Mouse (Mus musculus) leukemia stem cell, adult 10-12 weeks (primary cell): Measurements from ENCODE around the gene Pdap1. TPM values are rescaled to one million over a fixed set of nuclear protein-coding genes. Genes with fewer than 3 reads are reported as not detected.

ENCODE experiments used
- polyA plus RNA-seq: library from polyadenylated mRNA; stranded (reverse); fragments of >175 nt; gene quantifications from 2 replicates; pipeline ENCODE4 v1.2.3, GENCODE M21; 2012; ENCODE audit warnings: low replicate concordance

Gene Pdap1
- 56.5 and 194 TPM in 2 replicates for polyA plus RNA-seq

DNA sequence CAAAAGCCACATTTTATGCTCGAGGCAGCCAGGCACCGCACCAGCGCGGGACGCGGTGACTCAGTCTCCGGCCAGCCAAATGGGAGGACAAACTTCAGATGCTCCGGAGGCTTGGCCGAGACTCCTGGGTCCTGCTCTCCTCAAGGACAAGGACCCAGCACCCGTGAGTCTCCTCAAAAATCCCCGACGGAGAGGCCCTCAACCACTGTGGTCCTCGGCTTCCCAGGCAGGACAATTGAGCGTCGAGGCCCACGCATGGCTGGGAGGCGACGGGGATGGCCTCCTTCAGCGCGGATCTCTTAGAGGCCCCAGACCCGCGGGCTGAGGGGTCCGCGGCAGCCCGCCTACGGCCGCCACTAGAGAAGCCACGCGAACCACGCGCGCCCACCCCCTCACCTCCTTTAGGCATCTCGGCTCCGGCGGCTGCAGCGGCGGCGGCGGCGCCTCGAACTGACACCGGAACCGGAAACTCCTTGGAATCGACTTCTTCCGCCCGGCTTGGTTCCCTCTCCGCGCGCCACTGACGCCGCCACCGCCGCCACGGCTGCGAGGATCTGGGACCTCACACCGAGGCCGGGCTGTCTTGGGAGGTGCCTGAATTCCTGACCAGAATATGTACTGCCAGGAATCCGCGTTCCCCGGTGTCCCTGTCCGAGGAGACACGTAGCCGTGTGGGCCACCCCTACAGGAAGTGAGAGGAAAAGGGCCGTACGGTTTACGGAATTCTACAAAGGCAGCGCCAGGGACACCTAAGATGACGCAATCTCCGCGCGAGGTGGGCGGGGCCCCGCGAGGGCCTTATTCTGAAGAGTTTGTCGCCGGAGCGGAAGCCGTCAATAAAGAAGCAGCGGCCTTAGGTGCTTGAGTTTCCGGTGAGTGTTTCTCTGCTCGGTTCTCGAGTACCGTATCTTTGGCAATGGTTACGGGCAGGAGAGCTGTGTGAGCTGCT, at the start of gene Pdap1, which contains the start of gene Bud31:
Pdap1 (minus strand) TSS at position 668 of the 949 bp plus-strand sequence.
Bud31 (plus strand) TSS at position 792 of the 949 bp plus-strand sequence.

DNA sequence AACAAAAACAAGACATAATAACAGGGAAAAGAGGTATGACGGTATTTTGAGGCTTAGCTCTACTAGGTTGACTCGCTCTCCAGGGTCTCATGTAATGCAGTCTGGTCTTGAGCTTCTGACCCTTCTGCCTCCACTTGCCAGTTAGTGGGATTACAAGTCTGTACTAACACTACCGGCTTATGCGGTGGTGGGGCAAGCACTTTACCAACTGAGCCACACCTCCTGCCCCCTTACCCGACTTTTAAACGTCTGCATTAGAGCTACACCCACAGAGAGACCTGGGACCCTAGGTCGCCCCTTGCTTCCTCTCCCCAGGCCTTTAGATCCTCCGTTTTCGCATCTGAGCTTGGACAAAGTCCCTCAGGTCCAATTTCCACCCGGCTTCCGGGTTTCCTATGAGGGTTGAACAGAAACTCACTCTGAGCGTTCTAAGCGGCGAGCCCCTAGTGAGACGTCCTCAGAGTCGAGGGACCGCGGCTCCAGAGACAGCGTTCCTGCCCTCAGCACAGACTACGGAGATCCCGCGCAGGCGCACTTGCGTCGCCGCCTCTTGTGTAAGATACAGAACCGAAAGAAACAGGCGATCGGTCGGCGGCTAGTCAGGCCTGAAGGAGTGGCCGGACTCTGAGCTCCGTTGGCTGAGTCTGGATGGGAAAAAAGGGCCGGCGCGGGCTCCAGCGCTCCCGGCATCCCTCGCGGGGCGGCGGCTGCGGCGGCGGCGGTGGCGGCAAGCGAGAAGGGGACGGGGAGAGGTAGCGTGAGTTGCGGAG, 26.7 kb upstream of the Pdap1 start, which contains the start of the genes Ptcd1 and Cpsf4:
Ptcd1 (minus strand) TSS at position 573 of the 770 bp plus-strand sequence.
Cpsf4 (plus strand) TSS at position 678 of the 770 bp plus-strand sequence.

DNA sequence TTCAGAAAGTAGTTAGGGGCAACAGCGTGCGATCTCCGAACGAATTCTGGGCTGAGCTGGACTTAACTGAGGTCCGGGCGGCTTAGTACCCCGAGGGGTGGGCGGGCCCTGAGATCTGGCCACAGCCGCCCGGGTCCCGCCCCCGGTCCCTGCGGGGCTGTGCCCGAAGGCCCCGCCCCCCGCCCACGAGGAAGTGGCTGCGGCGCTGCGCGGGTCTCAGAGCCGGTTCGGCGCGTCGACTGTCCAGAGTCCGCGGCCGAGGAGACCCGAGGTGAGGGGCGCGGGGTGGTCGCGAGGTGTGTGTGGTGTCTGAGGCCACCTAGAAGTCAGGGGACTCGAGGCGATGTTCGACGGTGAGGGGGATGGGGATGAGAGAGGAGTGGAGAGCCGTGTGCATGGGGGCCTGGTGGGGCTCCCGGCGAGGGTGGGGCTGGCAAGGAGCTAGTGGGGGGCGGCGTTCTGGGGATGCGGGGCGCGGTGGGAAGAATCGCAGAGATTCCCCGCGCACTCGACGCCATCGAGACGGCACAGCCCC, 25.9 kb downstream of the Pdap1 start, which contains the start of gene Arpc1b:
Arpc1b (plus strand) TSS at position 145 of the 535 bp plus-strand sequence.

DNA sequence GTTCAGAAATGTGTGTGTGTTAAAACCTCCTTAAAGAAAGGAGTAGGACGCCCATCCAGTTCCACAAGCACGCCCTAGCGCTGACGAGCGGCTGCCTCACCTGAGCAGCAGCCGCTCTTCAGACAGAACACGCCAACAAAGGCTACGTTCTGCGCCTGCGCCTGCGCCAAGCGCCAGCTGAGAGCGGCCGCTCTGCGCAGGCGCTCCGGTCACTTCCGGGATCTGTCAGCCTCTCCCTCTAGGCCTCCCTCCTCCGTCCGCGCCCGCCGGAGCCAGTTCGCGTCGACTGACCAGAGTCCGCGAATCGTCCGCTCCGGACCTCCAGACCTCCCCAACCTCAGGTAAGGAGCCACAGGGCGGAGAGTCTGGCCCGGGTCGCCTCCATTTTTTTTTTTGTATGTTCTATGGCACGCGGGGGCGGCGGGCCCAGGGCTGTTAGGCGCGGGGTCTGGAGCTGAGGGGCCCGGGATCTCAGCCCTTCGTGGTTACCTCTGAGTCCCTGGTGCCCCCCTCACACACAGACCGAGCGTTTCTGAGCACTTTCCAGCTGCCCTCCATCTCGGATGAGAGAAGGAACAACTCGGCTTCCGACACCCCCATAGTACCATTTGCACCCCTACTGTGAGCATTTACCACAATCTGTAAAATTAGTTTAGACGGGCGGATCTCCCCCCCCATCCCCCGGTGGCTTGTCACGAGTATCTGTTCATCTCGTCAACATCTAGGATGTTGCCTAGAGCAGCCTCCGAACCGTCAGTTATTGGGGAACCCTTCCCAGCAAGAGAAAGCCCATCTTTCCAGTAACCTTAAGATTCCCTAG, 56.2 kb downstream of the Pdap1 start, which contains the start of the genes Arpc1a and Kpna7:
Arpc1a (plus strand) TSS at position 199 of the 820 bp plus-strand sequence.
Kpna7 (minus strand) TSS at position 399 of the 820 bp plus-strand sequence.

Other genes with a start within 250 kb of the Pdap1 start
- gene Smurf1, start 174.4 kb downstream of the Pdap1 start, polyA plus RNA-seq = 3.5 and 4.1 TPM in 2 replicates
- gene Gm4871, start 107.5 kb downstream of the Pdap1 start, polyA plus RNA-seq = not detected in 2 replicates
- gene 1700018F24Rik, start 97.2 kb downstream of the Pdap1 start, polyA plus RNA-seq = 0.21 TPM in 1 of 2 replicates, not detected in the other
- 13.5 and 61.3 TPM in 2 replicates for gene Arpc1a, start 56.4 kb downstream of the Pdap1 start, polyA plus RNA-seq
- gene Kpna7, start 56.2 kb downstream of the Pdap1 start, polyA plus RNA-seq = not detected in 2 replicates
- 303 and 531 TPM in 2 replicates for gene Arpc1b, start 26.0 kb downstream of the Pdap1 start, polyA plus RNA-seq
- 3.0 and 4.0 TPM in 2 replicates for gene Bud31, start 124 bp upstream of the Pdap1 start, polyA plus RNA-seq
- gene Ptcd1, start 26.9 kb upstream of the Pdap1 start, polyA plus RNA-seq = 23.7 and 32.9 TPM in 2 replicates
- gene Cpsf4, start 27.0 kb upstream of the Pdap1 start, polyA plus RNA-seq = 134 and 150 TPM in 2 replicates
- gene Atp5j2, start 51.8 kb upstream of the Pdap1 start, polyA plus RNA-seq = 9.1 and 42.9 TPM in 2 replicates
- gene Zkscan14, start 61.6 kb upstream of the Pdap1 start, polyA plus RNA-seq = 1.1 and 2.7 TPM in 2 replicates
- 0.57 and 3.2 TPM in 2 replicates for gene Zkscan5, start 64.3 kb upstream of the Pdap1 start, polyA plus RNA-seq
- gene Zfp655, start 91.5 kb upstream of the Pdap1 start, polyA plus RNA-seq = 24.0 and 31.3 TPM in 2 replicates
- 36.7 and 43.3 TPM in 2 replicates for gene Zscan25, start 140.3 kb upstream of the Pdap1 start, polyA plus RNA-seq
- gene Cyp3a57, start 205.0 kb upstream of the Pdap1 start, polyA plus RNA-seq = not detected in 2 replicates